Mouse (Mus musculus): ENCODE results near the gene Oaz1. TPM values are rescaled to one million over a fixed set of nuclear protein-coding genes. Genes with fewer than 3 reads are reported as not detected.

Gene Oaz1
- polyA plus RNA-seq, 1 experiment, result 1,172 TPM

DNA sequence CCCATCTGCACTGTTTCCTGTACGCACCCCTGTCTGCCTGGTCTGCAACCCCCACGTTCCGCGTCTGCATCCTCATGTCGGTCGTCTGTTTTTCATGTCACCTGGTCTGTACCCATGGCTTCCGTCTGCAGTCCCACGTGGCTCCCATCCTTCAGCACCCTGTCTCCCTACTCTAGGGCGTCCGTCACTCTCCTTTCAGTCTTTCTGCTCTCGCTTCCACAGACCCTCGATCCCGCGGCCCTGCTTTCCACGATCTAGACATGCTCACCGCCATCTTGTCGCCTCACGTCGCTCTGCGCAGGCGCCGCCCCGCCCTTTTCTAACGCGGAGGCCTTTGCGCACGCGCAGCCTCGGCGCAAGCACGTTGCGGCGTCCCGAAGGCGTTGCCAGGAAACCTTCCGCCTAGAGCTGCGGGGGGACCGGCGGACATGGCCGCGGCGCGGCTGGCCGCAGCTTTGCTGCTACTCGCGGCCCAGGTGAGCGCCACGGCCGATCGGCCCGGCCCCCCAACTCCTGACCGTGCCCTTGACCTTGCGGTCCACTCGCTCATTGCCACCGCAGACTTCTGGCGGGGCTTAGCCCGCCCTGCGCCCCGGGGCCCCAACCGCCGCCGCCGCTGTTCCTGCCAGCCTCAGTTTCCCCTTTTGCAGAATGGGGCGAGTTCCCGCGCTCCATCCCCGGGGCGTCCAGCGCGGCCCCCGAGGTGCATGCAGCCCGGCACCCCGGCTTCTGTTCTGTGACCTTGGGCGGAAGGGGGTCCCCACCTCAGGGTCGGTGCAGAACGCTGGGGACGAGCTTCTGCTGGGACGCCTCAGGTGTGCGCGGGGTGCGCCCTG is 28.7 kb downstream of the Oaz1 start, which contains the start of the genes Lsm7 and Sppl2b:
Lsm7 (minus strand) TSS at position 297 of the 836 bp plus-strand sequence.
Sppl2b (plus strand) TSS at position 363 of the 836 bp plus-strand sequence.
- H3K4me3 ChIP-seq (ENCODE audit: low read depth, low read length), result peak within 1 kb of the TSS; percentile 81
- H3K36me3 ChIP-seq (ENCODE audit: control insufficient read depth, insufficient read depth, low read length), result peaks cover 12% of the 10 kb centered on the region
- under 1% methylated on average over 81 of the region's 81 CpGs for WGBS
- no peak within 1 kb of the TSS for H3K27ac ChIP-seq (ENCODE audit: insufficient read depth, low read depth, low read length)
- TF ChIP-seq CTCF (IDR thresholded peaks at IDR 0.05; ENCODE audit: extremely low read depth, insufficient read length, insufficient replicate concordance, low read depth, low read length) (no peak), POLR2A (IDR thresholded peaks at IDR 0.05; ENCODE audit: low read depth, low read length) (peak; percentile 67)
- H3K27me3 ChIP-seq (ENCODE audit: control insufficient read depth, insufficient read depth, low read length), result no peaks in the 10 kb centered on the region
- peaks cover 16% of the 10 kb centered on the region for H3K4me1 ChIP-seq (ENCODE audit: control insufficient read depth, insufficient read depth, insufficient read length, low read length)

DNA sequence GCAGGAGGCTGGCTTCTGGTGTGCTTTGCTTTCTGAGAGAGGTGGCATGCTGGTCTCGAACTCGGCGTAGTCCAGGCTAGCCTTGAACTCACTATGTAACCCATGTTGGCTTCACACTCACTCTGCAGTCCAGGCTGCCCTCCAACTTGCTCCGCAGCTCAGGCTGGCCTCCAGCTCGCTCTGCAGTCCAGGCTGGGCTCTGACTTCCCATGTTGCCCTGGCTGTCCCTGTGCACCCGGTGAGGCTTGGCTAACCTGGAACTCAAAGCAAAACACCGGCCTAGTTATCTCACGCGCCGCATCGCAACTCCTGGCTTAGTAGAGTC is 29.3 kb downstream of the Oaz1 start:
- 15% methylated on average over 11 of the region's 11 CpGs for WGBS
- TF ChIP-seq POLR2A (IDR thresholded peaks at IDR 0.05; ENCODE audit: low read depth, low read length) (no peak), CTCF (IDR thresholded peaks at IDR 0.05; ENCODE audit: extremely low read depth, insufficient read length, insufficient replicate concordance, low read depth, low read length) (no peak)
- Histone ChIP-seq H3K36me3 (ENCODE audit: control insufficient read depth, insufficient read depth, low read length) (peaks cover 12% of the 10 kb centered on the region), H3K27me3 (ENCODE audit: control insufficient read depth, insufficient read depth, low read length) (no peaks in the 10 kb centered on the region), H3K27ac (ENCODE audit: insufficient read depth, low read depth, low read length) (no peak overlapping the region), H3K4me3 (ENCODE audit: low read depth, low read length) (peak overlapping the region; percentile 81), H3K4me1 (ENCODE audit: control insufficient read depth, insufficient read depth, insufficient read length, low read length) (peaks cover 16% of the 10 kb centered on the region)

DNA sequence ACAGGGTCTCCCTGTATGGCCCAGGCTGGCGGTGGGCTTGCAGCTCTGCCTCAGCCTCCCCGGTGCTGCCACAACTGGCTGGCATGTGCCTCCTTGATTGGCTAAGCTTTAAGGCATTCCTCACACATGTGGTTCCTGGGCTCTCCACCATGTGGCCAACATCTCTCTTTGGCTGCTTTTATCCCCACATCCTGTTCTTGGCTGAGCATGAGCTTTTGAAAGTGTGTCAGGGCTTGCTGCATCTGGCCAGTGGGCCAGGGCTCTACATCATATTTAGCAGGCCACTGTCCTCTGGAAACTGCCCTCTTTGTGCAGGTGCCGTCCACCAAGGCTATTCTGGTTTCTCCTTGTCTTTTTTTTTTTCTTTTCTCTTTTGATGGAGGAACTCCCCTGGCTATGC is 29.8 kb downstream of the Oaz1 start:
- no peak for TF ChIP-seq POLR2A (IDR thresholded peaks at IDR 0.05; ENCODE audit: low read depth, low read length)
- TF ChIP-seq CTCF (IDR thresholded peaks at IDR 0.05; ENCODE audit: extremely low read depth, insufficient read length, insufficient replicate concordance, low read depth, low read length), result no peak
- H3K4me1 ChIP-seq (ENCODE audit: control insufficient read depth, insufficient read depth, insufficient read length, low read length), result peaks cover 16% of the 10 kb centered on the region
- no peak overlapping the region for H3K27ac ChIP-seq (ENCODE audit: insufficient read depth, low read depth, low read length)
- no peaks in the 10 kb centered on the region for H3K27me3 ChIP-seq (ENCODE audit: control insufficient read depth, insufficient read depth, low read length)
- H3K36me3 ChIP-seq (ENCODE audit: control insufficient read depth, insufficient read depth, low read length), result peaks cover 14% of the 10 kb centered on the region
- H3K4me3 ChIP-seq (ENCODE audit: low read depth, low read length), result no peak overlapping the region
- WGBS, result 63% methylated on average over 3 of the region's 3 CpGs

DNA sequence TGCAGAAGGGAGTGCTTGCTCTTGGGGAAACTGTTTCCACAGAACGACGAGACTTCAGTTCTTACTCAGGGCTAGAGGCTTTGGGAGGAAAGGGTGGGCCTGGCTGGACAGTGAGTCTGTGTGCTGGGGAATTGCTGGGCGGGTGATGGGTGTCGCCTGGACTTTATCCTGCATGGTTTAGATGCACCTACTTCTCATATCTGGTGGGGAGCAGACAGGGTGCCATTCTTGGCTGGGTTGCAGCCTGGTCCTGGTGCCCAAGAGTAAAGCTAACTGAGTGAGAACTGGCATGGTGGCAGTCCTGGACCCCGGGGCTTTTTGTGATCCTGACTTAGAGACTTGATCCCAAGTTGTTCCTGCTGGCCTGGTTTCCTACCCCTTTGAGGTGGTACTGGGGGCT is 30.5 kb downstream of the Oaz1 start:
- Histone ChIP-seq H3K4me1 (ENCODE audit: control insufficient read depth, insufficient read depth, insufficient read length, low read length) (peaks cover 16% of the 10 kb centered on the region), H3K4me3 (ENCODE audit: low read depth, low read length) (no peak overlapping the region), H3K36me3 (ENCODE audit: control insufficient read depth, insufficient read depth, low read length) (peaks cover 13% of the 10 kb centered on the region), H3K27me3 (ENCODE audit: control insufficient read depth, insufficient read depth, low read length) (no peaks in the 10 kb centered on the region), H3K27ac (ENCODE audit: insufficient read depth, low read depth, low read length) (no peak overlapping the region)
- whole genome bisulfite sequencing, result 42% methylated on average over 5 of the region's 5 CpGs
- TF ChIP-seq CTCF (IDR thresholded peaks at IDR 0.05; ENCODE audit: extremely low read depth, insufficient read length, insufficient replicate concordance, low read depth, low read length) (no peak), POLR2A (IDR thresholded peaks at IDR 0.05; ENCODE audit: low read depth, low read length) (no peak)

DNA sequence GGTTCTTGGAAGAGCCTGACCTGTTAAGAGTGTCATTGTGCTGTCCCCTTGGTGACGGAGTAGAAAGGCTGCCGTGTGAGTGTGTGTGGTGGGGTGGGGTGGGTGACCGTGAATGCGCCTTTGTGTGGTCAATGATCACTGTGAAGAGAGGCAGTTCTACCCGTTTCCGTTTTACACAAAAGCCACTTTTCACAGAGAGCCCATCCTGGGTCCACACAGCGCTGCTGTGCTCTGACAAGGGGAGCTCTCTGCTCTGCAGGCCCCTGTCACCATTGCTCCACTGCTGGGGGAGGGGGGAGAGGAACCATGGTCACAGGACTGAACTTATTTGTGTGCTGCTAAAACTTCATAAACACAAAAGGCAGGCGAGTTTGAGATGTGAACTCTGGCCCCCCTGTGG is 30.9 kb downstream of the Oaz1 start:
- no peak for TF ChIP-seq POLR2A (IDR thresholded peaks at IDR 0.05; ENCODE audit: low read depth, low read length)
- no peak for TF ChIP-seq CTCF (IDR thresholded peaks at IDR 0.05; ENCODE audit: extremely low read depth, insufficient read length, insufficient replicate concordance, low read depth, low read length)
- no peak overlapping the region for H3K4me3 ChIP-seq (ENCODE audit: low read depth, low read length)

DNA sequence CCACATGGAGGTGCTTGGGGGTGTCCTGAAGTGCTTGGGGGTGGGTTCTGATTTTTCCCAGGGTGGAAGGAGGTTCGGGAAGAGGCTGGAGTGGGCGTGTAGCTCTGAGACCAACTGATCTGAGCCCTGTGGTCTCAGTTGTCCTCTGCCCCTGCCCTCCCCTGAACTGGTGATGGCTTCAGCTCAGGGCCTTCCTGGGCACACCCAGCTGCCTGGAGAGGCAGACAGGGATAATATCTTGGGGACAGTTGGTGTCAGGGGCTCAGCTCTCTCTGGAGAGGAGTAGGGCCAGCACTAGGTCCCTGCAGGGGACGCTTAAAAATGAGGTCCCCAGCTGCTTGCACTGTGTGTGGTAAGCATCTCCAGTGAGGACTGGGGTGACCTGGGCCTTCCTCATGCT is 31.4 kb downstream of the Oaz1 start:
- no peaks in the 10 kb centered on the region for H3K27me3 ChIP-seq (ENCODE audit: control insufficient read depth, insufficient read depth, low read length)
- WGBS, result 75% methylated on average over 3 of the region's 3 CpGs
- no peak for TF ChIP-seq CTCF (IDR thresholded peaks at IDR 0.05; ENCODE audit: extremely low read depth, insufficient read length, insufficient replicate concordance, low read depth, low read length)
- TF ChIP-seq POLR2A (IDR thresholded peaks at IDR 0.05; ENCODE audit: low read depth, low read length), result no peak
- H3K4me3 ChIP-seq (ENCODE audit: low read depth, low read length), result no peak overlapping the region
- no peak overlapping the region for H3K27ac ChIP-seq (ENCODE audit: insufficient read depth, low read depth, low read length)
- peaks cover 16% of the 10 kb centered on the region for H3K4me1 ChIP-seq (ENCODE audit: control insufficient read depth, insufficient read depth, insufficient read length, low read length)
- peaks cover 11% of the 10 kb centered on the region; the same call in 1 of the 2 replicates for H3K36me3 ChIP-seq (ENCODE audit: control insufficient read depth, insufficient read depth, low read length)

More for the DNA sequence above, 30.9 kb downstream of the Oaz1 start:
- 73% methylated on average over 8 of the region's 8 CpGs for WGBS
- H3K4me1 ChIP-seq (ENCODE audit: control insufficient read depth, insufficient read depth, insufficient read length, low read length), result peaks cover 16% of the 10 kb centered on the region
- H3K36me3 ChIP-seq (ENCODE audit: control insufficient read depth, insufficient read depth, low read length), result peaks cover 11% of the 10 kb centered on the region; the same call in 1 of the 2 replicates
- H3K27me3 ChIP-seq (ENCODE audit: control insufficient read depth, insufficient read depth, low read length), result no peaks in the 10 kb centered on the region
- H3K27ac ChIP-seq (ENCODE audit: insufficient read depth, low read depth, low read length), result no peak overlapping the region

DNA sequence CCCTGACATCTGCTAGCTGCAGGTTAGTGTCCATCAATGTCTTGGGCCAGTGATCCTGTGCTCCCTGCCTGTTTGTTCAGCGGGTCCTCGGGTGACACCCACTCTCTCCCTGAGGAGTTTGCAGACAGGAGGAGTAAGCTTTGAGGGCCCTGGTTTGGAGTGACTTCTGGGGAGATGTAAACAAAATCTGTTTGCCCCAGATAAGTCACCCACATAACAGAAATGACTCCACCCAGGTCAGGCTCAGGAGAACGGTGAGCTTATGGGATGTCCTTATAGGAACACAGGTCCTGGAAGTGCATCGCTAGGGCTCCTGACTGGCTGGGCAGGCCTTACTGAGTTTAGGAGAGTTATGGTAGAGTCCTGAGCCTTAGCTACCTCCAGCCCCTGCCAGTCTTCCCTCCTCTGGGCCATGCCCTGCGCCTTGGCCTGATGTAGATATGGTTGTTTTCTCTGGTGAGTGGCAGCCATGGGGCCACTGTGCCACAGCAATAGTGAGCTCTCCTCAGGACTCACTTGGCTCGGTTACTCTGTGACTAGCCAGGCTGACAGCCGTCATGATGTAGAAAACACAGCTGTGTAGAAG is 32.0 kb downstream of the Oaz1 start:
- no peak for TF ChIP-seq POLR2A (IDR thresholded peaks at IDR 0.05; ENCODE audit: low read depth, low read length)
- TF ChIP-seq CTCF (IDR thresholded peaks at IDR 0.05; ENCODE audit: extremely low read depth, insufficient read length, insufficient replicate concordance, low read depth, low read length), result no peak
- H3K4me1 ChIP-seq (ENCODE audit: control insufficient read depth, insufficient read depth, insufficient read length, low read length), result peaks cover 16% of the 10 kb centered on the region
- no peak overlapping the region for H3K27ac ChIP-seq (ENCODE audit: insufficient read depth, low read depth, low read length)
- WGBS, result 78% methylated on average over 7 of the region's 7 CpGs
- no peak overlapping the region for H3K4me3 ChIP-seq (ENCODE audit: low read depth, low read length)
- peaks cover 11% of the 10 kb centered on the region; the same call in 1 of the 2 replicates for H3K36me3 ChIP-seq (ENCODE audit: control insufficient read depth, insufficient read depth, low read length)
- no peaks in the 10 kb centered on the region for H3K27me3 ChIP-seq (ENCODE audit: control insufficient read depth, insufficient read depth, low read length)

All from small intestine, adult 2 months (tissue).